Mouse (Mus musculus) heart, postnatal 0 days (tissue): Measurements from ENCODE around the gene Cnot4. TPM values are rescaled to one million over a fixed set of nuclear protein-coding genes. Genes with fewer than 3 reads are reported as not detected.

Experiments
- ATAC-seq: fragments of 200-750 bp; cut with Nextera tagmentation; 2 replicates; pipeline ENCODE4 v1.8.0; 2017; ENCODE audit warnings: low read depth, moderate number of reproducible peaks, moderate library complexity; ENCODE audit not compliant: insufficient read depth
- DNase-seq: peaks from one replicate; pipeline ENCODE4 v3.0.0-alpha.2; 2016; ENCODE audit warnings: low spot score
- H3K27ac ChIP-seq: fragments of 300-500 bp; sonication (generic); 2 replicates; pipeline ENCODE4 v1.5.1; 2014; ENCODE audit warnings: low read depth, mild to moderate bottlenecking
- H3K27me3 ChIP-seq: fragments of 300-500 bp; sonication (generic); 2 replicates; pipeline ENCODE4 v1.6.1; 2014; ENCODE audit warnings: low read length, mixed read lengths; ENCODE audit not compliant: control insufficient read depth, insufficient read depth
- H3K36me3 ChIP-seq: fragments of 300-500 bp; sonication (generic); replicated peaks from 2 replicates; pipeline ENCODE4 v1.6.1; 2014; ENCODE audit warnings: low read length, mixed read lengths; ENCODE audit not compliant: control insufficient read depth, insufficient read depth
- H3K4me1 ChIP-seq: fragments of 300-500 bp; sonication (generic); 2 replicates; pipeline ENCODE4 v1.6.1; 2014; ENCODE audit warnings: antibody characterized with exemption; ENCODE audit not compliant: control insufficient read depth, insufficient read depth
- H3K4me2 ChIP-seq: fragments of 300-500 bp; sonication (generic); 2 replicates; pipeline ENCODE4 v1.6.1; 2014; ENCODE audit warnings: low read depth, mild to moderate bottlenecking, low read length, moderate library complexity
- H3K4me3 ChIP-seq: fragments of 300-500 bp; sonication (generic); 2 replicates; pipeline ENCODE4 v1.5.1; 2014; ENCODE audit warnings: low read depth, low read length
- H3K9ac ChIP-seq: fragments of 300-500 bp; sonication (generic); replicated peaks from 2 replicates; pipeline ENCODE4 v1.6.1; 2014; ENCODE audit warnings: low read depth, low read length, mixed read lengths
- H3K9me3 ChIP-seq: fragments of 300-500 bp; sonication (generic); replicated peaks from 2 replicates; pipeline ENCODE4 v1.6.1; 2016; ENCODE audit warnings: low read length; ENCODE audit not compliant: control insufficient read depth
- CTCF ChIP-seq: IDR thresholded peaks from 2 replicates; pipeline ENCODE4 v1.5.1; 2016; ENCODE audit warnings: antibody characterized with exemption, control low read depth, low read depth
- EP300 ChIP-seq: IDR thresholded peaks from 2 replicates; pipeline ENCODE4 v1.6.1; 2016; ENCODE audit warnings: antibody characterized with exemption, low read depth
- WGBS: fragments of 180-500 bp; shearing (Covaris S2); extraction: QIAGEN DNeasy Blood & Tissue Kit; methylation state at CpG from one replicate; pipeline ENCODE4 v1.1.7; 2014; 5-methylcytosine and 5-hydroxymethylcytosine counted together
- polyA plus RNA-seq: library from polyadenylated mRNA; unstranded; fragments of >200 nt; fragmentation: Nextera tagmentation; extraction: Ambion mirVana; gene quantifications from 2 replicates; pipeline ENCODE4 v1.2.1, GENCODE M21; 2015
- total RNA-seq: library from RNA; depleted of rRNA; stranded (reverse); fragments of >200 nt; gene quantifications from 2 replicates; pipeline ENCODE4 v1.2.3, GENCODE M21; 2014; ENCODE audit warnings: low replicate concordance

Gene Cnot4
- total and polyA plus RNA-seq, 2 experiments from 2014 or later, result 13.3 to 15.0 TPM

GRCm38 (mm10) chr6:35011953-35012352 is 121.6 kb downstream of the Cnot4 start:
- Histone ChIP-seq H3K9me3 (no peaks in the 10 kb centered on the region), H3K27me3 (no peaks in the 10 kb centered on the region), H3K9ac (no peak overlapping the region), H3K4me2 (no peak overlapping the region), H3K4me1 (no peaks in the 10 kb centered on the region), H3K4me3 (no peak overlapping the region), H3K27ac (no peak overlapping the region), H3K36me3 (no peaks in the 10 kb centered on the region)
- DNase-seq, result no peak
- TF ChIP-seq EP300 (no peak), CTCF (no peak)
- 80% methylated on average over 1 of the region's 1 CpGs for WGBS
- no peak for ATAC-seq

DNA sequence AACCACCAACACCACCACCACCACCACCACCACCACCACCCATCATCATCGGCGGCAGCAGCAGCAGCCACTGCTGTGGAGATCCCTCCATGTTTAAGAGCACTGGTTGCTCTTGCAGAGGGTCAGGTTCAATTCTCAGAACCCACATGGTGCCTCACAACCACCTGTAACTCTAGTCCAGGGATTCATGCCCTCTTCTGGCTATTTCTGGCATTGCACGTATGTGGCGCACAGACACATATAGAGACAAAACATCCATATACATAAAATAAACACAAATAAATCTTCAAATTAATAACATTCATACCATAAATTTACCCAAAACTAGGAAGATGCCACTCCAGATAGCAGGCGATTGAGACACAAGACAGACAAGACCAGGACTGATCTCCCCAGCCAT is 122.8 kb downstream of the Cnot4 start:
- H3K27ac ChIP-seq, result no peak overlapping the region
- WGBS, result 96% methylated on average over 5 of the region's 5 CpGs
- no peak overlapping the region for H3K9ac ChIP-seq
- DNase-seq (no peak), ATAC-seq (no peak)
- H3K27me3 ChIP-seq, result no peaks in the 10 kb centered on the region
- TF ChIP-seq EP300 (no peak), CTCF (no peak)
- H3K36me3 ChIP-seq, result no peaks in the 10 kb centered on the region
- H3K4me2 ChIP-seq, result no peak overlapping the region
- H3K4me1 ChIP-seq, result no peaks in the 10 kb centered on the region
- H3K4me3 ChIP-seq, result no peak overlapping the region
- H3K9me3 ChIP-seq, result no peaks in the 10 kb centered on the region

DNA sequence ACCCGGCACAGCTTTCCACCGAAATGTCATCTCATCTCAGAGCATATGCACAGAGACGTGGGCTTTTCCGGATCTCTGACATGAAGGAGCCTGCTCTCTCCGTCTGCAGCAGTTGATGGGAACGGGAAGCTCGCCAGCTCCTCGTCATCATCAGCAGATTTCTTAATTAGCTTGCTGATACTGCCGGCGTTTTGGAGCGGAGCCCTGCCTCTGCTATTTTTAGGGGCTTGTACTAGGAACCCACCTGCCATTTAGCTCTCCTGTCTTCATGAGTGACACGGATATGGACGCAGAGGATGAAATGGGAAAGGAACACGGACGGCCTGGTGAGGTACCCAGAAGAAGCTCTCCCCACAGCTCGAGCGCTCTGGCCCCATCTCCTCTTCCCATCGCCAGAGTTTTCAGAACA is 131.3 kb downstream of the Cnot4 start:
- no peaks in the 10 kb centered on the region for H3K27me3 ChIP-seq
- DNase-seq (peak; percentile 50), ATAC-seq (peak; percentile 60)
- WGBS, result 20% methylated on average over 18 of the region's 18 CpGs
- peak overlapping the region; percentile 4; the same call in 1 of the 2 replicates for H3K4me3 ChIP-seq
- peak overlapping the region; percentile 53 for H3K4me2 ChIP-seq
- no peak overlapping the region for H3K27ac ChIP-seq
- H3K9ac ChIP-seq, result no peak overlapping the region
- H3K36me3 ChIP-seq, result no peaks in the 10 kb centered on the region
- TF ChIP-seq CTCF, result no peak
- TF ChIP-seq EP300, result no peak
- peaks cover 12% of the 10 kb centered on the region for H3K4me1 ChIP-seq
- 0 out of 2 replicates have a peak, but pooled peaks cover 3% of the 10 kb centered on the region for H3K9me3 ChIP-seq

DNA sequence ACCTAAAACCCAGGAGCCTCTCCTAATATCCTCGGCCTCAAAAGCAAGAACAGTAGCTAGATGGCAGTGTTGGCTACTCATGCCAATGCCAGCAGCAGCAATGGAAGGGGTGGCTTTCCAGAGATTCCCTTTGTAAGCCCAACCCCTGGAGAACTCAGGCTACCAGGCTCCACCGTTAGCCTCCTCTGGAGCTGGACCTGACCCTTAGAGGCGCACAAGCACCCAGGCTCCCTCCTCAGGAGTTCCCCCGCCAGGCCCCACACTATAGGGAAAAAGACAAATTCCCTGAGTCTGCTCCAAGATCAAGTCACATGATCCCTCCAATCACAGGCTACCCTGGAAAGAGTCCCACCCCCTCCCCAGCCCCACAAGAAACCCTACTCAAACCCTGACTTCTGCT is 134.4 kb downstream of the Cnot4 start:
- WGBS, result 15% methylated on average over 4 of the region's 4 CpGs
- Histone ChIP-seq H3K4me2 (no peak overlapping the region), H3K36me3 (no peaks in the 10 kb centered on the region), H3K4me1 (peaks cover 12% of the 10 kb centered on the region), H3K4me3 (no peak overlapping the region), H3K9me3 (no peaks in the 10 kb centered on the region), H3K9ac (no peak overlapping the region), H3K27me3 (0 out of 2 replicates have a peak, but pooled peaks cover 6% of the 10 kb centered on the region), H3K27ac (no peak overlapping the region)
- peak; percentile 52 for ATAC-seq
- no peak for TF ChIP-seq EP300
- peak; percentile 75 for TF ChIP-seq CTCF
- peak; percentile 64 for DNase-seq

DNA sequence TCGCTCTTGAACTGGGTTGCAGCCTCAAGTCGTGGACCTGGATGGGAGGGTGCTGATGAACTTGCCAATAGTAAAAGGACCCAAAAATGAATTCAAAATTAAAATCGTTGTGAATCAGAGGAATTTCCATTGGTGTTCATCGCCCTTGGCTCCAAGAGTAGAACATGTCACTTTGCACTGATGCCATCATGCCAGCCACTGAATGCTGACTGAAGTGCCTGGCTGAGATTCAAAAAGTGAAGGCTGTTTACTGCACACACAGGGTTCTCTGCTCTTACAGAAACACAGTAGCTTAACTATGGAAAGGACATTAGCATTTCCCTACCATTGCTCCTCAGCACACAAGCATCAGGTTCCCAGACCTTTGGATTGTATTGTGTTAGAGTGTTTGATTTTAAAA is 137.0 kb downstream of the Cnot4 start:
- Histone ChIP-seq H3K4me2 (no peak overlapping the region), H3K27me3 (0 out of 2 replicates have a peak, but pooled peaks cover 6% of the 10 kb centered on the region), H3K4me3 (no peak overlapping the region), H3K4me1 (peaks cover 2% of the 10 kb centered on the region), H3K36me3 (no peaks in the 10 kb centered on the region), H3K9ac (no peak overlapping the region), H3K27ac (no peak overlapping the region), H3K9me3 (no peaks in the 10 kb centered on the region)
- ATAC-seq (no peak), DNase-seq (no peak)
- WGBS, result 77% methylated on average over 4 of the region's 4 CpGs
- TF ChIP-seq EP300 (no peak), CTCF (no peak)

- 8% methylated on average over 13 of the region's 13 CpGs for WGBS
- Histone ChIP-seq H3K36me3 (no peaks in the 10 kb centered on the region), H3K27ac (no peak overlapping the region), H3K4me3 (peak overlapping the region; percentile 39), H3K9me3 (no peaks in the 10 kb centered on the region), H3K27me3 (0 out of 2 replicates have a peak, but pooled peaks cover 6% of the 10 kb centered on the region), H3K4me2 (peak overlapping the region; percentile 68), H3K4me1 (no peaks in the 10 kb centered on the region; the same call in 1 of the 2 replicates), H3K9ac (no peak overlapping the region)
- peak; percentile 91 for TF ChIP-seq CTCF
- TF ChIP-seq EP300, result no peak
- DNase-seq (peak; percentile 83), ATAC-seq (peak; percentile 74)
These were observed 138.3 kb downstream of the Cnot4 start for GRCm38 (mm10) chr6:34995265-34995681.
